Mouse (Mus musculus): Measurements from ENCODE around the gene Kndc1. TPM values are rescaled to one million over a fixed set of nuclear protein-coding genes. Genes with fewer than 3 reads are reported as not detected.

The Kndc1 gene
- polyA plus RNA-seq (2017; shearing (Covaris generic)) = under 1 TPM; 0.20 to 0.49 (median 0.38) TPM

DNA sequence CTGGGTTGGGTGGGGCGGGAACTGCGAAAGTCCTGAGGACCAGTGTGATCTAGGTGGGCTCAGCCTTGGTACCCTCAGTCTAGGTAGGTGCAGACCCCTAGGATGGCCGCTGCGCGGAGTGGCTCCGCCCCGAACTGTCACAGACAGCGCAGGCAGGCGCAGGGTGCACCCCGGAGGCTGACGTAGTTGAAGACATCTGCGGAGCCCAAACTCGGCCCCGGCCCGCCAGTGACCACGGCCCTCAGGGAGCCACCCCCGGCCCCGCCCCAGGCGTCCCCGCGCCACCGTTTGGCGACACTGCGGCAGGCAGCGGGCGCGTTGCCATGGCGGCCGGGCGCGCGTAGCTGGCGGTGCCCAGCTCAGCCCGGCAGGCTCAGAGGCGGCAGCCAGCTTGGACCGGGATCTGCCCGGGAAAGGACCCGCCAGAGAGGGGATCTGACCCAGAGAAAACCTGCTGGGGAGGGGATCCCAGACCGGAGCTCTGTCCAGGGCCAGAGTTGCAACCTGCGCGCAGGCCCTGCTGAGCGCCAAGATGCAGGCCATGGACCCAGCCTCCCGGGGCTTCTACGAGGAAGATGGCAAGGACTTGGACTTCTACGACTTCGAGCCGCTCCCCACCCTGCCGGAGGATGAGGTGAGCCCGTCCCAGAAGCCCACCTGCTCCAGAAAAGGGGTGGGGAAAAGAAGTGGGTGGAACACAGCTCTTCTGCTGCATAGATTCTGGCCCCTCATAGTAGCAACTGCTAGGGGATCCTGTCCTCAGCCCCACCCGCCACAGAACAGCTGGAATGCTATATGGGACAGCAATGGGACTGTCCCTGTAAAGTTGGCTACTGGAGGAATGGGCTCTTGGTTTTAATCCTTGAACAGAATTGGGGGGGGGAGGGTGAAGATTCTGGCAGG, at the start of gene Kndc1:
Kndc1 (plus strand) TSS at position 42 of the 903 bp plus-strand sequence.
- no peak for ATAC-seq

GRCm38 (mm10) chr7:139845101-139845500, 49.4 kb upstream of the Kndc1 start:
- no peak for ATAC-seq

DNA sequence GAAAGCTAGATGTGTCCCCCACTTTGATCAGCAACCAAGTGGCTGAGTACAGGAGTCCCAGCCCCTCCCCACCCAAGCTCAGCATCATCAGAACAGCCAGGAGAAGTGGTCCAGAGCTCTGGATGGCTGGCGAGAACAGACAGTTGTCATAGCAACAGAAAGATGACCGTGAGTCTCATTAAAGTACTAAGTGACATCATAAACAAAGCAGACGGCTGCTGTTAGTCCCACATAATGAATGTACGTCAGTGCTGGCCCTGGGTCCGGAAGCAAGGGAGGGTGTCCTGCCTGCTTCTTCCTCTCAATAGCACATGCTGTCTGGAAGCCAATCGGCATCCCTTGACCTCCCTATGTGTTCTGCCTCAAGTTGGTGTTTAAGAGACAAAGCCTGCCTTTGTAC, 44.3 kb upstream of the Kndc1 start:
- ATAC-seq = no peak

DNA sequence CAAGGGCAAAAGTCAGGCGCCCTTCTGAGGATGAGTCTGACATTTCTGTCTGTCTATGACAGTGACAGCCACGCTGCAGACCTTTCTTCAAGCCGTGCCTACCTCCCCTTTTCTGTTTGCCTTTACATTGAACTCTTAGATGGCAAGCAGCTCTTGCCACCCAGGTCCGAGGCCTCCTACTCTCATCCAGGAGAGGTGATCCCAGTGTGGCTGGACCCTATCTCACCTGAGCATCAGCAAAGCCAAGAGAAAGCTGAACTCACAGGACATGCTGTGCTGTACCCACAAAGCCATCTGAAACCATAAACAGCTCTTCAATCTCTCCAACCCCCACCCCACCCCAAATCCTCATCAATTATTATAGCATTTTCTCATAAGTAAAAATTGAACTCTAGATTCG, 43.8 kb upstream of the Kndc1 start:
- no peak for ATAC-seq

GRCm38 (mm10) chr7:139851098-139851497, 43.4 kb upstream of the Kndc1 start:
- ATAC-seq = no peak

GRCm38 (mm10) chr7:139855261-139855660, 39.2 kb upstream of the Kndc1 start:
- ATAC-seq = no peak

GRCm38 (mm10) chr7:139861411-139861810, 33.1 kb upstream of the Kndc1 start:
- no peak for ATAC-seq

GRCm38 (mm10) chr7:139863076-139863475, 31.4 kb upstream of the Kndc1 start:
- ATAC-seq = no peak

DNA sequence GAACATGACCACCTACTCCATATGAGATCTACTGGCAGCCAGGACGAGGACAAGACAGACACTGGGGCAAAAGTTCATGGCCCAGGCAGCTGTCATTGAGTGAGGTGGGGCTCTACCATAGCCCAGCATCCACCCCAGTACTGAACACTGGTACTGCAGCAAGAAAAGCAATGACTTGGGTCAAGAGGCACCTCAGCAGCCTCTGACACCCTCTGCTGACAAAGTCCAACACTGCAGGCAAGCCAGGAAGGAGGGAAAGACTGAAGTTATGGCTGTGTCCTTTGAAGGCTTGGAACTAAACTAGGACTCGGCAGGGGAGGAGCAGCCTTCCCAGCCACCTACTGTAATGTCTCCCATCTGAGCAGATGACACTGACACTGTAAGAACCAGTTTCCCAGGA, 30.2 kb upstream of the Kndc1 start:
- ATAC-seq = no peak

- ATAC-seq = no peak
Measured at GRCm38 (mm10) chr7:139864871-139865270, 29.6 kb upstream of the Kndc1 start.

- no peak for ATAC-seq
Measured at GRCm38 (mm10) chr7:139871014-139871413, 23.5 kb upstream of the Kndc1 start.

- no peak for ATAC-seq
Measured at GRCm38 (mm10) chr7:139877167-139877792, 17.2 kb upstream of the Kndc1 start.

DNA sequence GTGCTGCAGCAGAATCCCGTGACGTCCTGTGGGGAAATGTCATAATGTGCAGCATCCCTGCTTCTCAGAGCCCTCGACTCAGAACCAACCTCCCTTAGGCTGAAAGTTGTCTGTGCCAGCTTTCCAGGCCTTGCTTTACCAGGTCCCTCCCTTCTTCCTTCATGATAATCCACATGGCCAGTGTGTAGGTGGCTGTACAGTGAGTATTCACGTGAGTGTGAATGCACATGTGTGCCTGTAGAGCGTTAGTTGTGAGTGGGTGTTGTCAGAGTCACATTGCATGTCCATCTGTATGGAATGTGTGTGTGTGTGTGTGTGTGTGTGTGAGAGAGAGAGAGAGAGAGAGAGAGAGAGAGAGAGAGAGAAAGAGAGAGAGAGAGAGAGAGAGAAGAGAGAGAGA, 16.4 kb upstream of the Kndc1 start:
- no peak for ATAC-seq

GRCm38 (mm10) chr7:139878621-139879020, 15.9 kb upstream of the Kndc1 start:
- no peak for ATAC-seq

DNA sequence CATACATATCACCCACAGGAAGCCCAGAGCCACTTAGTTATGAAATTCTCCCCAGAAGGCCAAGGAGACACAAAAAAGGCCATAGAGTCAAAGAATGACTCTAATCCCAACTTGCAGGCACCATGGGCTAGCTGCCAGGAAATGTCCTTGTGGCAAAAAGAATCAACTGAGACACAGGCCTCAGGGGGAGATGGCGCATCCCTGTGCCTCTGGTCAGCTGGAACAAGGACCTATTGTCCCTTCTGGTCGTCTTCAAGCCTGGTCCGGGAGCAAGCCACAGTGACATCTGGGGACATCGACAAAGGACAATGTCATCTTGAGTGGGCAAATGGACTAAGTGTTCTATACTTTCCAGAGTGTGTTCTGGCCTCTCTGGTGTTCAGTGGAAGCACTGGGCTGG, 11.0 kb upstream of the Kndc1 start:
- ATAC-seq = no peak

GRCm38 (mm10) chr7:139891779-139892178, 2.7 kb upstream of the Kndc1 start:
- no peak for ATAC-seq

- ATAC-seq = no peak
Measured at GRCm38 (mm10) chr7:139896271-139896670, 1.8 kb downstream of the Kndc1 start.

GRCm38 (mm10) chr7:139896796-139897195, 2.3 kb downstream of the Kndc1 start:
- ATAC-seq = no peak

GRCm38 (mm10) chr7:139898606-139899005, 4.1 kb downstream of the Kndc1 start:
- ATAC-seq = no peak

GRCm38 (mm10) chr7:139899505-139899904, 5.0 kb downstream of the Kndc1 start:
- ATAC-seq = no peak

DNA sequence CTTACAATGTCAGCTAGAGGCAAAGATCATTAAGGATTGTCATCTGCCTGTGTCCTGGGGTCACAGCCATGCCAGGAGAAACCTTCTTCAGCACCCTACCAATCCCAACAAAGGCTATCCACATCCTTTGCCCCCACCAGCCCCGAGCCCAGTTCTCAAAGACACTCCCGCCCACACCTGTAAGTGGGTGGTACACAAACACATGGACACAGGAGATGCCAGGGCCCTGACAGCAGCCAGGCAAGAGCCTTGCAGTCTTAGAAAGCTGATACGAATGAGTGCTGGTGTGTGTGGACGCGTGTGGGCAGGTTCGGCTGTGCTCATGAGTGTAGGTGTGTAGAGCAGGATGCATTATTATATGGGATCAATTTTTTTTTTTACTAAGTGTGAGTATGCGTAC, 6.0 kb downstream of the Kndc1 start:
- ATAC-seq = no peak

DNA sequence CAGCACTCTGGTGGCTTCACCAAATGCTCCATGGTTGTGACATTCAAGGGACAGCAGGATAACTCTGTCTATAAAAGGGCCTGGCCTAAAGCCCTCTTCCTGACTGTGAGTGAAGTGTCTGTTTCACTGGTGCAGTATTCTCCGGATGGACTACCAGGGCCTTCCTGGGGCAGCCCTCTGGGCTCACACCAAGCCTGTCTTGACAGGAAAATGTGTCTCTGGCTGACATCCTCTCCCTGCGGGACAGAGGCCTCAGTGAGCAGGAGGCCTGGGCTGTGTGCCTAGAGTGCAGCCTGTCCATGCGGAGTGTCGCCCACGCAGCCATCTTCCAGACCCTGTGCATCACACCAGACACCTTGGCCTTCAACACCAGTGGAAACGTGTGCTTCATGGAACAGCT, 6.4 kb downstream of the Kndc1 start:
- no peak for ATAC-seq

- ATAC-seq = no peak
Measured at GRCm38 (mm10) chr7:139901981-139902380, 7.5 kb downstream of the Kndc1 start.

DNA sequence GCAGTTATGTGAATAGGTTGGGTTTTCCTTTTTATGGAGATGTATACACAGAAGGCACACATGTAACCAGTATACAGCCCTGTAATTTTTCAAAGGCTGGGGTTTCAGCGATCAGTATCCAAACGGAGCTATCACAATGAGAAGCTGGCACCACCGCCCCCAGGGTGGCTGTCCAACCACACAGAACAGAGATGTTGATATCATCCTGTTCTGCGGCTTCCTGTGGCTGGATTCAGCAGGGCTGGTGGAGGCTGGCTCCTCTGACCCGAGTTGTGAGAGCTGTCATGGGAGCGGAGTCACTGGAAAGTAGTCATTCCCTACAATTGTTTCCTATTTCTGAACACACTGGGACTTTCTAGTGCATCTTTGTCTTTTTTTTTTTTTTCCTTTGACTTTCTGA, 10.8 kb downstream of the Kndc1 start:
- ATAC-seq = peak; percentile 51

Data from inflammation-experienced regulatory T-cells, adult 6 months (primary cell).